Mouse (Mus musculus): ENCODE measurements at regions not wholly inside any gene's neighbourhood (a gene's known extent, or its start where the extent isn't known, plus 50 kb on each side); places are given as distances from the start of the nearest gene placed in this dataset.

GRCm38 (mm10) chr8:116352635-116353034, 152.1 kb upstream of the Dynlrb2 start:
- TF ChIP-seq HCFC1 (IDR thresholded peaks at IDR 0.05; ENCODE audit: borderline replicate concordance, insufficient read depth, low read length): no peak
- no peak for TF ChIP-seq CHD2 (IDR thresholded peaks at IDR 0.05; ENCODE audit: low read depth, low read length)

Measured in ES-E14 (cell line).